Mouse (Mus musculus): ENCODE results near the gene Rab8a.
"Not testable (repeated sequence)": the region's sequence is repeated elsewhere in the genome, so short reads cannot be mapped to it uniquely, and the experiment has no call there.

The Rab8a gene

DNA sequence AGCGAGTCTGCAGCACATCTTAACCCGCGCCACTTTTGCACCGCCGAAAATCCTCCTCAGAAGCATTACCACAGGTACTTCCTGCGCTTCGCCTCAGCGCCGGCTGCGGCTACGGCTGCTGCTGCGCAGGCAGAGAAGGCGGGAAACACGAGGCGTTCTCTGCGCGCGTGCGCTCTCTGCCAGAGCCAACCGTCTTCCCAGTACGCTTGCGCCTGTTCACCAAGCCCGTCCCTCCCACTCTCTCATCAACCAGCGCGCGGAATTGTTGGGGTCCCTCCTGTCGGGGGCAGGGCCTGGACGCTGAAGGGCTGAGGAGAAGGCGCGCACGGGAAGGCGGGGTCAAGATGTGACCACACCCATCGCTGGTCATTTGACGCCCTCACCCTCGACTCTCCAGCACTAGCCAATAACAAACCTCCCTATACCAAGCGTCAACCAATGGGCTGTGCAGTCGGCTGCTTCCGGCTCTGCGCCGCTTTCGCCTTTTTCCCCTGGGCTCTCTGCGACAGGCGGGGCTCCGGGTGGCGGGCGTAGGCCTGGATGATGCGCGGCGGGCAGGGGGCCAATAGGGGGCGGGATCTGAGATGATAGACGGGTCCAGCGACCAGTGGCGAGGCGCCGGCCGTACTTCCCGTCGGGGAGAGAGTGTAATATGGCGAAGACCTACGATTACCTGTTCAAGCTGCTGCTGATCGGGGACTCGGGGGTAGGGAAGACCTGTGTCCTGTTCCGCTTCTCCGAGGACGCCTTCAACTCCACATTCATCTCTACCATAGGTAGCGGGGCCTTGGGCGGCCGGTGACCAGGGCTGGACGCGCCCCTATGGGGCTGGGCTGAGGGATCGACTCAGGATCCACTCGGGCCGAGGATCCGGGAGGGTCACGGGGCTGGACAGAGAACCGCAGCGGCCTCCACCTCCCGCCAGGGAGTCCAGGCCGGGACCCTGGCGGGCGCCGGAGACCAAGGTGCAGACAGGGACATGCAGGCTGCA, at the start of gene Rab8a:
TSS of gene Rab8a (plus strand) at position 494 of the 991 bp plus-strand sequence.
- peak; percentile 99 to 100 for DNase-seq

DNA sequence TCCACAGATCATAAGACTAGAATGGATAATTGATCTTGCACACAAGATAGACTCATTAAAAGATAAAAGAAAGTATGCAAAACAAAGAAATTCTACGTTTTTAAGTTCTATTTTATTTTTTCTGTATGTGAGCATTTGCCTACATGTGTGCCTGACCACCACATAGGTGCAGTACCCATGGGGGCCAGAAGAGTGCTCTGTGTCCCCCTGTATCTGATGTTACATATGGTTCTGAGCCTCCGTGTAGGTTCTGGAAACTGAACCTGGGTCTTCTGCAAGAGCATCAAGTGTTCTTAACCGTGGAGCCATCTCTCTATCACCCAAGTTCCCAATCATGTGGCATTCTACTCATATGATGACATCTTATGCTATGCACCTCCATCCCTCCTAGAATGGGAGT, 48.5 kb upstream of the Rab8a start:
- DNase-seq, result no peak

DNA sequence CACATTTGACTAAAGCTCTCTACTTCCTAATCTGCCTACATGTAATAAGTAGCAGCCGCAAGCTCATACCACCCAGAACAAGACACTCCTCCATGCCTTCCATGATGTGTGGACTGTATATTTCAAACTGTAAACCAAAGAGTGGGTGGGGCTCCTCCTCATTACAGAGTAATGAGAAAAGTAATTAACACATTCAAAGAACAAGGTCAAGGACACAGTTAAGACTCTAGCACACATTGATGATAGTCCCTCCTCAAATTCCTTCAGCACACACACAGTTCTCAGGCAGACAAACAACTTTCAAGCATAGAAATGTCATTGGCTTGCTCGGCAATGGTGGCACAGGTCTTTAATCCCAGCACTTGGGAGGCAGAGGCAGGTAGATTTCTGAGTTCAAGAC, 45.8 kb upstream of the Rab8a start:
- DNase-seq, result no peak

DNA sequence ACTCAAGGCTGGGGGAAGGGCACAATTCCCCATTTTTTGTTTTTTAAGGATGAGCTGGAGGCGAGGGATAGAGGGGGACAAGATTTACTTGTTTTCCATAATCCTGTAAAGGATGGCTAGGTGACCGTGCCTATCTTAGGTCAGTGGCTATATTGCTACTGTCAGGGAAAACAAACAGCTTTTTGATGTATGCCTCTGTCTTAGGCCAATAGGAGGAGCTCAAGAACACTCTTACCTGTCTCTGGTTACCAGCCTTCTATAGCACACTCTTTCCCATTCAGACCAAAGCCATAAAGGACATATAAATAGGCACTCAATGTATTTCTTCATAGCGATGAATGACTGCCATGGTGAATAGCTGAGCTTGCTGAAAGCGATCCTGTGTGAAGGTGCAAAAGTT, 42.4 kb upstream of the Rab8a start:
- DNase-seq, result no peak

DNA sequence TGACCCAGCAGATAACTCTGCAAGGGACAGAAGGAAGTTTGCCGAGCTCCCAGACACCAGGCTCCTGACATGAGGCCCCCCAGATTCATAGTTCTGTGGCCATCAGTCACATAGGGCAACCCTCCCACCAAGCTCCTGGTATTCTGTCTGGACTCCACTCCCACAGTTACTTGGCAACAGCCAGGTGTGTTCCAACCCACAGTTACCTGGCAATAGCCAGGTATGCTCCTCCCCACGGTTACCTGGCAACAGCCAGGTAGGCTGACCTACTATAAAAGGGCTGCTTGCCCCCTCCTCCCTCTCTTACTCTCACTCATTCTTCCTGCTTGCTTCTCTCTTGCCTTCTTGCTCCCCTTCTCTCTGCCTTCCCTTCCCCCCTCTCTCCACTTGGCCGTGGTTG, 39.5 kb upstream of the Rab8a start:
- not testable (repeated sequence) for DNase-seq

DNA sequence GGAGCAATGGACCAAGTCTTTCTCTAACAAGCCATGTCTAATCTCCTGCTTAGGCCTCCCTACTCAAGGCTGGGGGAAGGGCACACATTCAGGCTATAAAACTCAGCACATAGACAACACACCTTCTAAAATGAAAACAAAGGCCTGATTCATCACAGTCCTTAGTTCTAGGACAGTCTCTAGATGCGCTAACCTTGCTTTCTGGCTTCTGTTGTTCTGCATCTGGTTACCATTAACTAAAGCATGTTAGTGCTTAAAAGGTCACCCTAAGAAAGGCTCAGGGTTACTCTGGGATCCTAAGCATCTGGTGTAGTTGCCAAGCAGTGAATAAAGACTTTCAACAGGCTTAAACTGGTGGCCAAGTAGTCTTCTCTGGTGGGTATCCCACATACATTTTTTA, 39.0 kb upstream of the Rab8a start:
- DNase-seq, result no peak

DNA sequence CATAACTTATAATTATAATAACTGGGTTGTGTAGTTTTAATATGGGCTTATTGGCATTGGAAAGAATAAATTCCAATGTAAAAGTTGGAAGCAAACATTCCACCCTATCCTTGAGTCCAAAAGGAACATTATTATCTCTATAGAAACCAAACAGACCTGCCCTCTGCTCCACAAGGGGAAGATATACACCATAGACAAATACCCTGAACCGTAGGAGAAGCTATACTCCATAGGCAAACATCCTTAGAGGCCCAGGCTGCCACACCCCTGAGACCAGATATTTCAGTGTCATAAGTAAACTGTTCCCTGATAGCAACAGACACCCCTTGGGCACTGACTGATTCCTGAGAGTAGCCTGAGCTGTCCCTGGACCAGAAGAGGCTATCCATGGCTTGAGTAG, 33.2 kb upstream of the Rab8a start:
- DNase-seq, result no peak

DNA sequence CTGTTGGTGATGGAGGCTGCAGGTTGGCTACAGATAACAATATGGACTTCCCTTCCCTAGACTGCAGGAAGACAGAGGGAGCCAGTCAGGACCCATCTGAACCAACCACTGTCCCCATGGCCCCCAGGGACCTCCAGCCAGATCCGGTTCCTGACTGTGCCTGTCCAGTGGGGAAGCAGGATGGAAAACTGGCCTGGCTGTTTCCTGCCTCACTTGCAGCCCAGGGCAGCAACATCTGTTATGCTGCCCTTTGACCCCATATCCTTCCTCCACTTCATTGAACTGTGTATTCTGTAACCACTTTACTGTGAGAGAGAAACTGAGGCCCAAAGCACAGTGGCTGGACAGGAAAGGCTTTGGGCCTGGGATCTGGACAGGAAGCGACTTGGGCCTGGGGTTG, 29.7 kb upstream of the Rab8a start:
- DNase-seq, result peak; percentile 56 to 83

DNA sequence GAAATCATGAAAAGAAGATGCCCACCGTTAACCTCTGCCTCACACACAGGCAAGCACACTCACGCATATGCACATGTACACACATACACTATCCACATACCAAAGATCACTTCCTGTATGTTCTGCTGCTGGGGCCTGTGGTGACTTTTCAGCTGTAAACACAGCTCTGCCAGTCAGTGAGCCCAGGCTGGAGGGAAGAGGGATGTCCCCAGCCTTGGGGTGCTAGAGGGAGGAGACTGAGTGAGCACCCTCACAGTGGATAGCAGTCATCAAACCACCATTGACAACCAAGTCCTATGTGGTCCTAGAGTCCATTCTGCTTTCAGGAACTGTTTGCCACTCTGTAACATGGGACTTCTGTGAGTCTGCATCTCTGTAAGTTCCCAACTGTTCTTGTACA, 29.1 kb upstream of the Rab8a start:
- DNase-seq, result no peak

DNA sequence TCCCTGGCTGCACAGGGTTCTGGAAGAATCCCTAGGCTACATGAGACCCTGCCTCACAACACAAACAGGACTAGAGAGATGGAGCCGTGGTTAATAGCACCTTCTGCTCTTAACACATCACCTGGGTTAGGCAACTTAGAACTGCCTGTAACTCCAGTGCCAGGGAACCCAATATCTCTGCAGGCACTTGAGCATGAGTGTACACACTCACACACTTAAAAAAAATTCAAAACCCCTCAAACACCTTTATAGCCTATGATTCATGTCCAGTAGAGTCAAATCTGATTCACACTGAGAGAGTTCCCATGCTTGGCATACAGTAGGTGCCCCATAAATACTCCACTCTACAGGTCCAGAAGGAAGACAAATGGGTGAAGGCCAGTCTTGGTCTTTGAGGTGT, 28.6 kb upstream of the Rab8a start:
- no peak for DNase-seq

DNA sequence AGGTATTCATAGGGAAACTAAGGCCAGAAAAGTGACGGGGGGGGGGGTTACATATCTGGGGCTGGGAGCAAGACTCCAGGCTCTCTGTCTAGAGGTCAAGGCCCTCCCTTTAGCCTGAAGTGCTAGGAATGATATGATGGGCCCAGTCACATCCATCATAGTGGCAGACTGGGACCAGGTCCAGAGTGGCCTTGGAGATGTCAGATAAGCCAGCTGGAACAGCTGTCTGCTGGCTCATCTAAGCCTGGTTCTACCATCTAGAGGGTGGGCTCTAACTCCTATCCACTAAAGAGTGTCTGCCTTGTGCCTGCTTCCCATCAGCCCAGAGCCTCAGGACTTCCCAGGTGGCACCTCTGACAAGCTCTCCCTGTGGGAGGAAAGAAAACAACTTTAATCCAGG, 28.1 kb upstream of the Rab8a start:
- DNase-seq, result peak; percentile 61

DNA sequence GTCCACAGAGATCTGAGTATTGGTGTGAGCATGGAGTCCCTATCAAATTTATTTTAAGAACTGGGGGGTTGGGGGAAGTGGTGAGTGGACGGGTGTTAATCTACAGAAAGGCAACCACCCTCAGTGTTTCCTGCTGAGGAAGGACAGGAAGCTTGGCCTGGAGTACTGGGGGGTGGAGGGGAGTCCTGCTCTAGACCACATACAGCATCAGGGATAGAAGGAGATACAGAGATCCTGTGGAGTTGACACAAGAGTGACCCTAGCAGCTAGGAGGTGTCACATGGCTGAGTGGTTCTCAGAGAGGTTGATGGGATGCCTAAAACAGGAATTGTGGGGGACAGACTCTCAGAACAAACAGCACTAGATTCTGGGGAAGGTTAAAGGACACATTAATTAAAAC, 27.5 kb upstream of the Rab8a start:
- no peak for DNase-seq

DNA sequence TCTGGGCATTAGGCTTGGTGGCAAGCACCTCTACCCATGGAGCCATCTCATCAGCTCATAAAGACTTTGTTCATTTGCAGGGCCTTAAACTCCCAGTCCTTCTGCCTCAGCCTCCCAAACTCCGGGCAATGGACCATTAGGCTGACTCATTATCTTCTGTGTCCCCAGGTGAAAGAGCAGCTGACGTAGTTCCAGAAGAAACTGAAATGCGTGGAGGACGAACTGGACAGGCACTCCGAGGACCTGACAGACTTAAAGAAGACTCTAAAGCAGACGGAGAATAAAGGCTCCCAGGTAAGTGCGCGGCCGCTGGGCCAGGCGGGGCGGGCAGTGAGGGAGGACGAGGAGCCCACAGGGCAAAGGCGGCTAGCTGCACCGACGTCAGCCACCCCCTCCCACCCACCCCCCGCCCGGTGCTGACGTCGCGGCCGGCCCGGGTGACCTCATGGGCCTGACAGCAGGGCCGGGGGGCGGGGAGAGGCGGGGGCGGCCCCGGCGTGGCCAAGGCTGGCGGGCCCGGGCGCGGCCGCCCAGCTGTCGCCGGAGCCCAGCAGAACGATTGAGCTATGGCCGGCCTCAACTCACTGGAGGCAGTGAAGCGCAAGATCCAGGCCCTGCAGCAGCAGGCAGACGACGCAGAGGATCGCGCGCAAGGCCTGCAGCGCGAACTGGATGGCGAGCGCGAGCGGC, 26.1 kb upstream of the Rab8a start, which contains the start of gene Tpm4:
TSS of gene Tpm4 (plus strand) at position 220 of the 690 bp plus-strand sequence.
- DNase-seq, result peak; percentile 75 to 90

DNA sequence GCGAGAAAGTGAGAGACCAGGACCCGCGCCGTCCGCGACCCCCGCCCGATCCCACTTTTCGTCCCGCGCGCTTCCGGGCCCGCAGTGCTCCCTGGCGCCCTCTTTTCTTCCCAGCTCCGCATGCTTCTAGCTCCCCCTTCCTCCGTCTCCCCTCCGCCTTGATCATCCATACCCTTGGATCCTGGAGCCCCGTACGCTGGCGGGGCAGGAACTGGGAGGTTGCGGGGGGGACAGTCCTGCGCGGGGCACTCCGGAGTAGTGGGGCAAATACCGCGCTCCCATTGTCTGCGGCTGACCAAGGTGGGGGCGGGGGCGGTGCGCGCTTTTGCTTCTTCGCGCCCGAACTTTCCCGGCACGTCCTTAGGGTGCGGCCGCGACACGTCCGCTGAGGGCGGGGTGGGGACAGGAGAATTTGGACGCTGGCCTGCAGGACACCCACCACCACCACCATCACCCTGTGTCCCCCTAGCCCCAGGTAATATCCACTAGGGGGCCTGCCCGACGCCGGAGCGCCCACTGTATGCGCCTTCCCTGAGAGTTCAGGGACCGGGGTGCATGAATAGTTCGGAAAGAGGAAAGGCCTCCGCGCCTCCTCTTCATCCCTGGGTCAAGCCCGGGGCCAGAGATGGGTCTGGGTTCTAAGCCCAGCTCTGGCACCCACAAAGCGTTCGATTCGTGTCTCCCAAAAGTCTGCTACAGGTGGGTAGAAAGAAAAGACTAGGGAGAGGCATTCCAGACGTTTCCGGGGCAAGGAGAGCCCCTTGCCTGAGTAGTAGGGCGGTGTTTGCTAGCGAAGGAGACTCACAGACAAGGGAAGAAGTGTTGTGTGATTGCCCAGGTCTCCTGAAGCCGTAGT, 25.3 kb upstream of the Rab8a start:
- peak; percentile 43 to 65 for DNase-seq

DNA sequence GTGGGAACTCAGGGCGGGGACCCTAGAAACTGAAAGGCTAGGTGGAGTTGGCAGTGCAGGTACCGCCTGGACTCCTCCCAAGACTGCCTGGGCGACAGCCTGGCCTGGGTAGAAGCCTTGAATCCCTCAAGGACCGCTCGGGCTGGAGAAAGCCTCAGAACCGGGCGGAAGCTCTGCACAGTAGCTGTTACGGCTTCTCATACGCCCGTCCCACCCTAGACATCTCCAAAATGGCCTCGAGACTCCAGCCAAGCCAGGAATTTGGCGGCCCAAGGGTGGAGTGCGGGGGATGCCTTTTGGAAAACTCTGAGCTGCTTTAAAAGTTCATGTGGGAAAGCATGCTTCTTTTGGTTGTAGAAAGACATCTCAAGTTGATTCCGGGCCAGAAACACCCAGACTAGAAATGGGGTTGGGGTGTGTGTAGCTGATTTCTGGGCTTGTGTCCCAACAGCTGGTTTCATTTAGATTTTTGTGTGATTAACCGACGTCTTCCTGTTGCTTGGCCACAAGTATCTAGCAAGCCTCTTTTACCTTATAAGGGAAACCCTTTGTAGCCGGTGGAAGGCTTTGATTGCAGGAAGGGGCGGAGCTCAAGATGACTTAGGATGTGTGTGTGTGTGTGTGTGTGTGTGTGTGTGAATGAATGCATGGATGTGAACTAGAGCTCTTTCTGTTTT, 24.6 kb upstream of the Rab8a start:
- DNase-seq, result peak; percentile 81 to 84

DNA sequence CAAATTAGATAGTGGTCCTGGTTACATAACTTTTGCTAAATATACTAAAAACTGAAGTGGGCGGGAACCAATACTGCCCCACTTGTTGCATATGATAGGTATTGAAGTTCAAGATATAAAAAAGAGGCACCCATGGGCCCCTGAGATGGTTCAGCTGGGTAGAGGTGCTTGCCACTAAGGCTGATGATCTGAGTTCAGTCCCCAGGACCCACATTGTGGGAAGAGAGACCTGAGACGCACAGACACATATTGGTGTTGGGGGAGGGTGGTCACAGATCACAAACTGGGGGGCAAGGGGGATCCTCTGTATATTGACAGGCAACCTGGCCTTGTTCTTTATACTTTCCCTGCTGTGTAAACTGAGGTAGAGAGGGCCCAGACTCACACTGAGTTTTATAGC, 23.6 kb upstream of the Rab8a start:
- no peak for DNase-seq

DNA sequence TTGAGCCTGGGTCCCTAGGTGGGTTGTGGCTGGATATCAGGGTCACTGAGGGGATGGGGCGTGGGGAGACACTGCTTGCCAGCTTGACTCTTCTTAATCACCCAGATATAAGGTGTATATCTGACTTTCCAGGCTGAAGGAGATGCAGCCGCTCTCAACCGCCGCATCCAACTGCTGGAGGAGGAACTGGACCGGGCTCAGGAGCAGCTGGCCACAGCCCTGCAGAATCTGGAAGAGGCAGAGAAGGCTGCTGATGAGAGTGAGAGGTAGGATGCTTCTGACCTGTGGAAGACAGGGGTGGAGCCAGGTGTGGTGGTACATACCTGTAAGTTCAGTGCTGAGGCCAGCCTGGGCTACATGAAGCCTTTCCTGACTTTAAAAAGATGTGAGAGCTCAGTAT, 22.5 kb upstream of the Rab8a start:
- no peak for DNase-seq

DNA sequence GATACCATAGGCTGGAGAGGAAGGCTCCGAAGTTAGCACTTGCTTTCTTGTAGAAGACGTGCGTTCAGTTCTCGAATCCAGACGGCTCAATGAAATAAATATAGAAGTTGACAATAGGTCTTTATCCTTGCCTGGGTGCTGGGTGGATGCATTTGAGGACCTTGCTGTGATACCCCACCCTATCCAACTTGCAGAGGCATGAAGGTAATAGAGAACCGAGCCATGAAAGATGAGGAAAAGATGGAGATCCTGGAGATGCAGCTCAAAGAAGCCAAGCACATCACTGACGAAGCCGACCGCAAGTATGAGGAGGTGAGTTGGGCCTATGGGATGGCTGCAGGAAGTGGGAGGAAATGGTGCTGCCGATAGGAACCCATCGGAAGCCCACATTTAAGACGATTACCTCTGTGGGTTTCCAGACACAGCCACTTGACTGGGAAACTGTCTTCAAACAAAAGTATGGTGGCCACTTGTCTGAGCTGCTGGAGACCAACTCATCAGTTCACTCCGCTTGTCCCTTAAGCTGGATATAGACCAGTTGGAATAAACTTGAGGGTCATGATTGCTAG, 17.7 kb upstream of the Rab8a start:
- DNase-seq, result no peak

DNA sequence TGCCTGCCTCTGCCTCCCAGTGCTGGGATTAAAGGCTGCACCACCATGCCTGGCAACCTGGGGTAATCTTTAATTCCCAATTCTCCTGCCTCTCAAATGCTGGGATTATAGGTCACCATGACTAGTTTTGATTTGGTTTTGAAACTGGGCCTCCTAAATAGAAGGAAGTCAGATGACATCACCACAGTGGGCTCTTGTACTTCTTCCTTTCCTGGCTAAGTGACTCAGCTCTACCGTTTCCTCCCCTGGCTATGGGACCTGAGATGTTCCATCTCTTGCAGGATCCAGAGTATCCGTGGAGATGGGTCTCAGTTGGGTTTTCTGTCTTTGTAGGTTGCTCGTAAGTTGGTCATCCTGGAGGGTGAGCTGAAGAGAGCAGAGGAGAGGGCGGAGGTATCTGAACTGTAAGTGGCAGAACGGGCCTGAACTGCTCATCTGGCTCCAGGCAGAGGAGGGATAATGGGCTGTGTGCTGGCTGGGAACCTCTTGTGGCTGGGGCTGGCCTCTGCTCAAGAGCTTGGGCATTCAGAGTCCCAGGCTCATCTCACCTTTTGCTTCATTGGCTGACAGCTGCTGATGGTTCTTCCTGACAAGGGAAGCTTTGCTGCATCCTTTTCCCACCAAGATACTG, 16.5 kb upstream of the Rab8a start:
- no peak for DNase-seq

DNA sequence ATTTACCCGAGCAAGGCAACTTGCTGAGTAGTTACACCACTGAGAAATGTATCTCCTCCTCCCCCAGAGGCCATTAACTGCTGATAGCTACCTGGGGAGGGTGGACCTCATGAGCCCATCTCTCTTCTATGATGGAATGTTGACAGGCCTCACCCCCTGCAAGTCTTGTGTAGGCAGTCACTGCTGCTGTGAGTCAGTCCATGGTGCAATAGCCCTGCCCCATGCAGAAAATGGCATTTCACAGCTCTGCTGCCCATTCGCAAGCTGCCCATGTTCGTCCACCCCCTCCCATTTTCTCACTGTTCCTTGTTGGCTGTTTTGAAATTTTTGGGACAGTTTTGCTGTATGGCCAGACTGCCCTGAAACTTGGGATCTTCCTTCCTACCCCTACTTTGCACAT, 15.5 kb upstream of the Rab8a start:
- DNase-seq, result no peak

DNA sequence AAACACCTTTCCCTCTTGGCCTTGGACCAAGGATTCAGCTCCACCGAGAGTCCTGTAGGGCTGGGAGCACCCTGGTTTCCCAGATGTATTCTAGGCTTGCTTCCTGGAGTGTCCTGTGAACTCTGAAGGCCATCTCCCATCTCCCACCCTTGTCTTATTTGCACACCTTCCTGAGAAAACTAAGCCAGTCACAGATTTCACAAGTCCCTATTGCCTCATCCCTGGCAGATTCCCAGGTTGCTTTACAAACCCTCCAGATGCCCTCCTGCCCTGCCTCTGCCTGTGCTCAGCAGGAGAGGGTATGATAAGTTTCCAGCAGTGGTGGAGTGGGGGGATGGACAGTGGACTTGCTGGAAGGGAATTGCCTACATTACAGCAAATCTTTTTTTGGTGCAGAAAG, 14.9 kb upstream of the Rab8a start:
- no peak for DNase-seq

DNA sequence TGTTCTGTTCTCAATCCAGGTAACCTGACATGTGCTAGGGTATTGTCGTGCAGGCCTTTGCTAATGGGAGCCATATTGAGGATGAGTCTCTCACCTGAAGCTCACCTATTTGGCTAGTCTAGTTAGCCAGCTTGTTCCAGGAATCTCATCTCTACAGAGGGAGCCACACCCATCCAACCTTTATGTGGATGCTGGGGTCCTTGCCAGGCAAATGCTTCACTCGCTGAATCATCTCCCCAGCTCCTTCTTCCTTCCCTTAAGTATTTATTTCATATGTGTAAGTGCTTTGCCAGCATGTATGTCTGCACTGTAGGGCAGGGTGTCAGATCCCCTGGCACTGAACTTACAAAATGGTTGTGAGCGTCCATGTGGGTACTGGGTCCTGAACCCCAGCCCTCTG, 14.4 kb upstream of the Rab8a start:
- DNase-seq, result no peak

Data from kidney, postnatal 25 days (tissue).